Comparison of ENCODE assay signal across 8 mouse cellular contexts in the genomic region with DNA sequence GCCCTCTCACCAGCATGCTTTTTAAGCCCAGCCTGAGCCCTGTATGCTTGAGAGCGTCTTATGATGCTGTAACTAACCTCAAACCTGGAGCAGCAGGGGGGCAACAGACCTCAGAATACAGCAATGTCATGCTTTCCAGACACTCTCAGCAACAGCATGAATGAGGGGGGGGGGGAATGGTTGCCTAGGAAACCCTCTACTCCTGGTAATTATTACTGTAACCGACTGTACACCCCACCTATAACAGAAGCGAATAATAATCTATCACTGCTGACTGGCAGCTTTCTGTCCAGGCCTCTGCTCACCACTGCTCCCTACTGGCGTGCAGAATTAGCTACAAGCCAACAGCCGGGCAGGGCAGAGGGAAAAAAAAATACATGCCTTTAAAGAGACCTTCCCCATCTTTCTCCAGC.
DNase-seq lines count a peak whose midpoint lies in the region; ATAC-seq and TF ChIP-seq lines count a peak whose summit lies in the region.

No protein-coding gene starts in this region.

- no peaks in the 10 kb centered on the region for H3K36me3 ChIP-seq in forebrain, embryonic 16.5 days (ENCODE audit: control insufficient read depth, insufficient read depth)
- H3K36me3 ChIP-seq in limb, embryonic 14.5 days (ENCODE audit: control insufficient read depth, insufficient read depth, low read length) = no peaks in the 10 kb centered on the region

- WGBS in forebrain, embryonic 16.5 days = 5% methylated on average over 5 of the region's 5 CpGs
- 14% methylated on average over 5 of the region's 5 CpGs for WGBS in limb, embryonic 14.5 days

- peak; percentile 67 for TF ChIP-seq CTCF in gastrocnemius, adult 2 months (IDR thresholded peaks at IDR 0.05)

- no peak overlapping the region for H3K4me3 ChIP-seq in gastrocnemius, adult 2 months
- no peak overlapping the region for H3K4me3 ChIP-seq in forebrain, embryonic 16.5 days (replicated peaks; ENCODE audit: low read length)
- H3K4me3 ChIP-seq in limb, embryonic 14.5 days (replicated peaks; ENCODE audit: low read length) = no peak overlapping the region

- H3K4me2 ChIP-seq in forebrain, embryonic 16.5 days (ENCODE audit: low read length) = no peak overlapping the region
- H3K4me2 ChIP-seq in limb, embryonic 14.5 days (replicated peaks; ENCODE audit: low read depth, low read length, severe bottlenecking) = no peak overlapping the region

- peaks cover 16% of the 10 kb centered on the region for H3K4me1 ChIP-seq in forebrain, embryonic 16.5 days (replicated peaks; ENCODE audit: control insufficient read depth, insufficient read depth, low read length)
- peaks cover 5% of the 10 kb centered on the region for H3K4me1 ChIP-seq in limb, embryonic 14.5 days (ENCODE audit: control insufficient read depth, insufficient read depth, low read length)

- H3K27me3 ChIP-seq in forebrain, embryonic 16.5 days (replicated peaks; ENCODE audit: control insufficient read depth, insufficient read depth, low read length) = no peaks in the 10 kb centered on the region
- no peaks in the 10 kb centered on the region for H3K27me3 ChIP-seq in limb, embryonic 14.5 days (ENCODE audit: control insufficient read depth, insufficient read depth, low read length)

- ATAC-seq in forebrain, embryonic 16.5 days = peak; percentile 48
- peak; percentile 60; the same call in 1 of the 2 replicates for ATAC-seq in limb, embryonic 14.5 days (ENCODE audit: low FRiP score, low read depth)

- intact Hi-C loops in gastrocnemius, adult 2 months (cut with DNase I) = loop anchor here (2.0 kb wide), 1 partner anchor 560 kb away; no protein-coding TSS in a partner anchor
- intact Hi-C loops in gastrocnemius, postnatal 36 days (cut with DNase I) = no loop called here

- H3K27ac ChIP-seq in gastrocnemius, adult 2 months = no peak overlapping the region
- no peak overlapping the region for H3K27ac ChIP-seq in forebrain, embryonic 16.5 days (ENCODE audit: low read length)
- no peak overlapping the region for H3K27ac ChIP-seq in limb, embryonic 14.5 days (replicated peaks; ENCODE audit: low read depth, low read length)

- no peak for TF ChIP-seq POLR2A in limb, embryonic 14.5 days (IDR thresholded peaks at IDR 0.05; ENCODE audit: borderline replicate concordance, extremely low read depth, insufficient read depth, insufficient read length)

- H3K9ac ChIP-seq in forebrain, embryonic 16.5 days (replicated peaks; ENCODE audit: low read depth, low read length) = no peak overlapping the region
- no peak overlapping the region for H3K9ac ChIP-seq in limb, embryonic 14.5 days (ENCODE audit: low read depth, low read length, severe bottlenecking)

- DNase-seq in gastrocnemius, adult 2 months = peak; percentile 30
- DNase-seq in gastrocnemius, postnatal 36 days = no peak
- peak; percentile 26 for DNase-seq in 3T3-L1 (ENCODE audit: low read depth, low spot score)
- peak; percentile 12 for DNase-seq in cerebellum, adult 11 months
- no peak for DNase-seq in limb, embryonic 14.5 days (ENCODE audit: low spot score)
- peak; percentile 30 for DNase-seq in retina, adult 2 months (ENCODE audit: low read depth, low spot score)
- no peak for DNase-seq in frontal cortex, postnatal 36 days (ENCODE audit: low spot score in 2 of 2)

- peaks cover under 1% of the 10 kb centered on the region; the same call in 1 of the 2 replicates for H3K9me3 ChIP-seq in forebrain, embryonic 16.5 days (ENCODE audit: control insufficient read depth, low read length)
- no peaks in the 10 kb centered on the region for H3K9me3 ChIP-seq in limb, embryonic 14.5 days (ENCODE audit: control insufficient read depth, low read length)

Comparison
In these comparisons a context has a peak if more than half of its experiments do, and no peak if none do; other contexts are left out.
1. DNase-seq: peak in gastrocnemius, adult 2 months (single experiment), 3T3-L1 (single experiment), cerebellum, adult 11 months (single experiment) and retina, adult 2 months (single experiment); none in gastrocnemius, postnatal 36 days (0 of 2), limb, embryonic 14.5 days (single experiment) and frontal cortex, postnatal 36 days (0 of 2).